Comparison of ENCODE assay signal across 16 mouse cellular contexts in genomic region chr4:82101837-82102236, GRCm38 (mm10).
DNase-seq lines count a peak whose midpoint lies in the region; TF ChIP-seq lines count a peak whose summit lies in the region.
"Had no signal": no experiment of that assay in that cellular context is flagged by ENCODE, and none has a peak within 500 bp of the region (broad histone marks: within the 10 kb centered on the region; RNA-seq: fewer than 3 reads in every experiment).

No protein-coding gene starts in this region.

- DNase-seq in heart, postnatal 4 days: no peak
- DNase-seq: adrenal gland, adult 2 months; adrenal gland, adult 8-10 months; adrenal gland, postnatal 10 days; adrenal gland, postnatal 14 days; adrenal gland, postnatal 25 days; adrenal gland, postnatal 36 days; B cell, adult 2 months; cerebellum, adult 11 months; cerebellum, adult 11-12 months; cerebellum, adult 18-20 months; cerebellum, adult 2 months had no signal

- no peaks in the 10 kb centered on the region for H3K27me3 ChIP-seq in myocyte (ENCODE audit: control insufficient read depth, insufficient read depth, insufficient read length)
- H3K27me3 ChIP-seq: CH12.LX, Patski had no signal

- no peak overlapping the region for H3ac ChIP-seq in myocyte (ENCODE audit: control insufficient read depth, insufficient read length)

- H3K79me2 ChIP-seq in myocyte (ENCODE audit: control insufficient read depth, insufficient read depth): no peaks in the 10 kb centered on the region

- no peak for TF ChIP-seq POLR2A in myocyte (IDR thresholded peaks at IDR 0.05; ENCODE audit: insufficient read length, low read depth)

- H3K4me3 ChIP-seq in myocyte: no peak overlapping the region

- no peak overlapping the region for H3K4me2 ChIP-seq in myocyte (ENCODE audit: low read depth)

- no peaks in the 10 kb centered on the region for H3K36me3 ChIP-seq in myocyte (ENCODE audit: control insufficient read depth, insufficient read depth)
- H3K36me3 ChIP-seq: G1E had no signal

TF ChIP-seq in myocyte, 11 proteins besides CTCF, POLR2A, EP300 and RAD21:
- no peak for TF ChIP-seq POLR2AphosphoS2 (IDR thresholded peaks at IDR 0.05; ENCODE audit: insufficient read length, low read depth)
- TF ChIP-seq SRF (IDR thresholded peaks at IDR 0.05; ENCODE audit: control insufficient read depth, insufficient read length, low read depth): no peak
- TF ChIP-seq TCF3 (IDR thresholded peaks at IDR 0.05; ENCODE audit: insufficient read length, low read depth): peak; percentile 31
- TF ChIP-seq MYOG (IDR thresholded peaks at IDR 0.05; ENCODE audit: control insufficient read depth in 1 of 3, insufficient read depth in 1 of 3, insufficient read length in 2 of 3, low read depth in 2 of 3): peak in 1 of 3 experiments; percentile 47
- no peak for TF ChIP-seq MAX (IDR thresholded peaks at IDR 0.05; ENCODE audit: low read depth)
- TF ChIP-seq MYOD1 (IDR thresholded peaks at IDR 0.05; ENCODE audit: control insufficient read depth in 1 of 3, insufficient read length in 2 of 3, low read depth in 2 of 3): peak; percentile 33 to 80 (median 77)
- TF ChIP-seq USF1 (IDR thresholded peaks at IDR 0.05; ENCODE audit: low read depth): no peak
- TF ChIP-seq REST (IDR thresholded peaks at IDR 0.05; ENCODE audit: insufficient read depth, insufficient read length): no peak
